Mouse (Mus musculus) bone marrow macrophage, adult 2 months (primary cell): Measurements from ENCODE around the gene Pomp. TPM values are rescaled to one million over a fixed set of nuclear protein-coding genes. Genes with fewer than 3 reads are reported as not detected.
A peak's percentile ranks its signal among the peaks of the same experiment; 100 is the strongest.

Source experiments
- H3K27ac ChIP-seq: 2 replicates; pipeline ENCODE4 v1.5.1; 2012; ENCODE audit warnings: low read depth, low read length; ENCODE audit not compliant: insufficient read depth
- H3K4me1 ChIP-seq: 2 replicates; pipeline ENCODE4 v1.6.1; 2012; ENCODE audit warnings: low read length; ENCODE audit not compliant: control insufficient read depth, insufficient read depth
- H3K4me3 ChIP-seq: 2 replicates; pipeline ENCODE4 v1.5.1; 2012; ENCODE audit warnings: mild to moderate bottlenecking, low read length, moderate library complexity; ENCODE audit not compliant: insufficient read depth
- CTCF ChIP-seq: IDR thresholded peaks from 2 replicates; pipeline ENCODE4 v1.5.1; 2012; ENCODE audit warnings: low read depth, mild to moderate bottlenecking, low read length, moderate library complexity
- POLR2A ChIP-seq: IDR thresholded peaks from 2 replicates; pipeline ENCODE4 v1.6.1; 2012; ENCODE audit warnings: mild to moderate bottlenecking, low read depth, low read length, borderline replicate concordance
- polyA plus RNA-seq: library from polyadenylated mRNA; stranded (reverse); fragments of >200 nt; gene quantifications from 2 replicates; pipeline ENCODE4 v1.2.4, GENCODE M21; 2012; ENCODE audit not compliant: missing spikeins, insufficient read depth, insufficient read length

Pomp gene
- polyA plus RNA-seq, 1 experiment = 312 TPM

- H3K27ac ChIP-seq = no peak overlapping the region
- no peak overlapping the region for H3K4me3 ChIP-seq
- TF ChIP-seq CTCF (peak; percentile 58; the same call in 1 of the 2 replicates), POLR2A (no peak)
- H3K4me1 ChIP-seq = peaks cover 2% of the 10 kb centered on the region; the same call in 1 of the 2 replicates
Measured at GRCm38 (mm10) chr5:147848164-147848863, 11.9 kb upstream of the Pomp start.

- H3K27ac ChIP-seq = no peak overlapping the region
- peaks cover 2% of the 10 kb centered on the region; the same call in 1 of the 2 replicates for H3K4me1 ChIP-seq
- no peak overlapping the region for H3K4me3 ChIP-seq
- TF ChIP-seq CTCF = no peak
Measured at GRCm38 (mm10) chr5:147850194-147850593, 10.1 kb upstream of the Pomp start.

GRCm38 (mm10) chr5:147860076-147860448 lies 199 bp upstream of the Pomp start:
- Histone ChIP-seq H3K27ac (peak overlapping the region; percentile 10), H3K4me1 (peaks cover 10% of the 10 kb centered on the region), H3K4me3 (peak overlapping the region; percentile 76)
- TF ChIP-seq POLR2A (0 out of 2 replicates have a peak, but pooled peaks have one; percentile 7), CTCF (no peak)

GRCm38 (mm10) chr5:147868674-147869073 lies 8.4 kb downstream of the Pomp start:
- Histone ChIP-seq H3K4me3 (no peak overlapping the region), H3K4me1 (peaks cover 49% of the 10 kb centered on the region), H3K27ac (no peak overlapping the region)
- TF ChIP-seq CTCF = peak; percentile 22; the same call in 1 of the 2 replicates
- TF ChIP-seq POLR2A = no peak

- H3K4me1 ChIP-seq = peaks cover 57% of the 10 kb centered on the region
- TF ChIP-seq CTCF (no peak), POLR2A (no peak)
Measured at GRCm38 (mm10) chr5:147869568-147869967, 9.3 kb downstream of the Pomp start.

GRCm38 (mm10) chr5:147870296-147870695 lies 10.0 kb downstream of the Pomp start:
- Histone ChIP-seq H3K4me1 (peaks cover 62% of the 10 kb centered on the region), H3K4me3 (no peak overlapping the region), H3K27ac (peak overlapping the region; percentile 92)
- no peak for TF ChIP-seq CTCF
- no peak for TF ChIP-seq POLR2A

More at GRCm38 (mm10) chr5:147869568-147869967, 9.3 kb downstream of the Pomp start:
- no peak overlapping the region for H3K4me3 ChIP-seq
- peak overlapping the region; percentile 92 for H3K27ac ChIP-seq

- no peak for TF ChIP-seq POLR2A
- no peak for TF ChIP-seq CTCF
- Histone ChIP-seq H3K27ac (peak overlapping the region; percentile 92), H3K4me3 (peak overlapping the region; percentile 7), H3K4me1 (peaks cover 61% of the 10 kb centered on the region)
Measured at GRCm38 (mm10) chr5:147871091-147871820, 11.0 kb downstream of the Pomp start.

GRCm38 (mm10) chr5:147874491-147875065 lies 14.3 kb downstream of the Pomp start:
- H3K4me1 ChIP-seq = peaks cover 45% of the 10 kb centered on the region
- H3K27ac ChIP-seq = peak overlapping the region; percentile 22; the same call in 1 of the 2 replicates
- H3K4me3 ChIP-seq = no peak overlapping the region
- TF ChIP-seq POLR2A (no peak), CTCF (no peak)

GRCm38 (mm10) chr5:147875210-147875609 lies 14.9 kb downstream of the Pomp start:
- Histone ChIP-seq H3K4me3 (no peak overlapping the region), H3K27ac (no peak overlapping the region), H3K4me1 (peaks cover 39% of the 10 kb centered on the region)
- TF ChIP-seq CTCF (no peak), POLR2A (no peak)

- Histone ChIP-seq H3K4me1 (peaks cover 18% of the 10 kb centered on the region), H3K27ac (no peak overlapping the region), H3K4me3 (no peak overlapping the region)
- TF ChIP-seq POLR2A = no peak
- TF ChIP-seq CTCF = peak; percentile 43; the same call in 1 of the 2 replicates
Measured at GRCm38 (mm10) chr5:147877520-147877919, 17.3 kb downstream of the Pomp start.
